Mouse (Mus musculus) olfactory bulb, adult 2 months (tissue): Measurements from ENCODE around the gene 4921507P07Rik.

Experiments used
- CTCF ChIP-seq: fragments of 200-500 bp; IDR thresholded peaks from 2 replicates; pipeline ENCODE4 v1.5.1; 2012; ENCODE audit warnings: low read depth, mild to moderate bottlenecking, low read length, moderate library complexity; ENCODE audit not compliant: insufficient read depth
- POLR2A ChIP-seq: fragments of 200-500 bp; IDR thresholded peaks from 2 replicates; pipeline ENCODE4 v1.6.1; 2012; ENCODE audit warnings: mild to moderate bottlenecking, low read depth, low read length, moderate library complexity; ENCODE audit not compliant: insufficient read depth

DNA sequence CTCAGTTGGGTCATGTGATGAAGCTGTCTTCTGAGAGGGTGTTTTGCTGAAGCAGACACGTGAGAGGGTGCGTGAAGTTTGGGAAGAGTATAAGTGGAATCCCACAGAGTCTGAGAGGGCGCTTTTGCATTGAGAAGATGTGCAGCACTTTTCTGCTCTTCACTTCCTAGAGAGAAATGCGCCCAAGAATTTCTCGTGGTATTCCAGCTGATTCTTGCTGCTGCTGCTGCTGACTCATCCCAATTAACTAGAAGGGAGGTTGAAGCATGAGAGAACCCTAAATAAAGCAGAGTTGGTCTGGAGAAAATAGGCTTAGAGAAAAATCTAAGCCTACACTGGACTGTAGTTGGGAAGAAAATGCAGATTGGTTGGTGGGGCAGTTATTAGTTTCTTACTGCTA, 47.4 kb downstream of the 4921507P07Rik start:
- TF ChIP-seq CTCF (no peak), POLR2A (no peak)
